Mouse (Mus musculus) G1E (cell line): ENCODE data around the gene Tbx22. TPM values are rescaled to one million over a fixed set of nuclear protein-coding genes. Genes with fewer than 3 reads are reported as not detected.

Source experiments
- ATAC-seq: 2 replicates; pipeline ENCODE4 v1.8.0; 2016; ENCODE audit warnings: mild to moderate bottlenecking; ENCODE audit not compliant: insufficient number of reproducible peaks, poor library complexity, low FRiP score, severe bottlenecking; ENCODE audit errors: extremely low read depth
- DNase-seq: peaks from one replicate; pipeline ENCODE4 v3.0.0; 2012; ENCODE audit warnings: low spot score
- H3K27me3 ChIP-seq: 2 replicates; pipeline ENCODE4 v1.6.1; 2012; ENCODE audit warnings: mild to moderate bottlenecking, low read length, inconsistent platforms; ENCODE audit not compliant: insufficient read depth
- H3K36me3 ChIP-seq: replicated peaks from 2 replicates; pipeline ENCODE3; 2012; ENCODE audit warnings: mild to moderate bottlenecking, inconsistent platforms
- H3K4me1 ChIP-seq: 2 replicates; pipeline ENCODE4 v1.6.1; 2012; ENCODE audit warnings: low read depth, low read length, inconsistent platforms, mixed read lengths; ENCODE audit not compliant: insufficient read depth
- H3K4me3 ChIP-seq: 2 replicates; pipeline ENCODE4 v1.5.1; 2012; ENCODE audit warnings: low read depth, mild to moderate bottlenecking, inconsistent platforms, low read length, moderate library complexity, mixed read lengths
- H3K9me3 ChIP-seq: replicated peaks from 2 replicates; pipeline ENCODE4 v1.6.1; 2012; ENCODE audit warnings: inconsistent platforms
- CTCF ChIP-seq: IDR thresholded peaks from 2 replicates; pipeline ENCODE4 v1.5.1; 2012; ENCODE audit warnings: low read depth, low read length, inconsistent platforms, mixed read lengths
- GATA1 ChIP-seq: IDR thresholded peaks from 2 replicates; pipeline ENCODE4 v1.6.1; 2012; ENCODE audit warnings: borderline replicate concordance, low read length, inconsistent platforms, mixed read lengths
- GATA2 ChIP-seq: IDR thresholded peaks from 2 replicates; pipeline ENCODE4 v1.6.1; 2012; ENCODE audit warnings: low read depth, low read length, inconsistent platforms, borderline replicate concordance
- POLR2AphosphoS5 ChIP-seq: IDR thresholded peaks from 2 replicates; pipeline ENCODE4 v1.6.1; 2012; ENCODE audit warnings: low read depth, low read length, inconsistent platforms; ENCODE audit not compliant: insufficient replicate concordance
- TAL1 ChIP-seq: conservative IDR thresholded peaks from 2 replicates; pipeline ENCODE4 v1.6.1; 2012; ENCODE audit warnings: low read depth, low read length, inconsistent platforms, mixed read lengths
- polyA plus RNA-seq: library from polyadenylated mRNA; stranded (reverse); fragments of >175 nt; gene quantifications from 2 replicates; pipeline ENCODE4 v1.2.3, GENCODE M21; 2012
- total RNA-seq, 2 experiments: library from RNA; stranded (forward) in 1 of 2; stranded (reverse) in 1 of 2; fragments of 200-1000 nt in 1 of 2; fragments of >200 nt in 1 of 2; fragmentation: Nextera tagmentation in 1 of 2; gene quantifications; 2 replicates each; pipeline ENCODE4 v1.2.3; 2014 to 2017

The Tbx22 gene
- total RNA-seq (2014; fragmentation: Nextera tagmentation) (not detected in 2 replicates), total RNA-seq (2017) (0.05 TPM in 1 of 2 replicates, not detected in the other), polyA plus RNA-seq (not detected in 2 replicates)

DNA sequence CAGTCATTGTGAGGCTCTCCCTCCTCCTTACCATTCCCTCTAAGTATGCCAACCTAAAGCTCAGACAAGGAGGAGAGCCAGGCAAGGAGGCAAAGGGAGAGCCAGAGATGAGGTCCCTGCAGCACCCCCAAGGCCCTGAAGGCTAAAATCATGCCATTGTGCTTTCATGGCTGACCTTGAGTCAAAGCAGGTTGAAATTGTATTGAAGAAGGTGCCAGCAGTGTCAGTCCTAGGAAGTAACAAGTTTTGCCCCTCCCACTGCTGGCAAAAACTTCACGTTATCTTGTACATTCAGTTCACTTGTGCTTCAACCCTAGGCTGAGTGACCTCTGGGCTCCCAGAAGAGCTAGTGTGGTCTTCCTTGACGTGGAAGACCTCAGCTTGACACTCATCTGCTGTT, at the start of gene Tbx22:
Tbx22 (plus strand) TSS at position 301 of the 400 bp plus-strand sequence.
- H3K9me3 ChIP-seq, result no peaks in the 10 kb centered on the region
- H3K4me3 ChIP-seq, result no peak within 1 kb of the TSS
- no peak for ATAC-seq
- no peak for DNase-seq
- H3K4me1 ChIP-seq, result no peaks in the 10 kb centered on the region
- no peaks in the 10 kb centered on the region for H3K27me3 ChIP-seq
- TF ChIP-seq CTCF (no peak), TAL1 (no peak), POLR2AphosphoS5 (no peak), GATA2 (no peak), GATA1 (no peak)
- H3K36me3 ChIP-seq, result no peaks in the 10 kb centered on the region

DNA sequence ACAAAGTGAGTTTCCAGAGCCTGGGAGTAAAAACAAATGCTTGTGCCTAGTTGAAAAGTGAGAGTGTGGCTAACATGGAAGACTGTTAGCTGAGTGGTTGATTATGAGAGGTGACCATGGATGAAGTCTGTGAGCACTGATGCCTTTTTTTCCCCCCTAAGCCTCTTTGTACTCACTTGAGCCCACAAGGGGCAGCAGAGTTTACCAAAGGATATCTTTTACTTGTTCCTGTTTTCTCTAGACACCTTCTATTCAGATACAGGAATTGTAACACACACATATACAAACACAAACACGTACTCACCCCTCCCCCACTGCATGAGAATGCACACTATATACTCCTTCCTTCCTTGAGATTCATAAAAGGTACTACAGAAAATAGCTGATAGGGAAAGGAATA, 913 bp downstream of the Tbx22 start:
- no peak for ATAC-seq
- H3K9me3 ChIP-seq, result no peaks in the 10 kb centered on the region
- no peaks in the 10 kb centered on the region for H3K36me3 ChIP-seq
- H3K27me3 ChIP-seq, result no peaks in the 10 kb centered on the region
- no peak for TF ChIP-seq CTCF
- no peak for TF ChIP-seq GATA2
- TF ChIP-seq GATA1, result no peak
- no peak for TF ChIP-seq POLR2AphosphoS5
- TF ChIP-seq TAL1, result no peak
- H3K4me1 ChIP-seq, result no peaks in the 10 kb centered on the region
- no peak overlapping the region for H3K4me3 ChIP-seq
- no peak for DNase-seq

DNA sequence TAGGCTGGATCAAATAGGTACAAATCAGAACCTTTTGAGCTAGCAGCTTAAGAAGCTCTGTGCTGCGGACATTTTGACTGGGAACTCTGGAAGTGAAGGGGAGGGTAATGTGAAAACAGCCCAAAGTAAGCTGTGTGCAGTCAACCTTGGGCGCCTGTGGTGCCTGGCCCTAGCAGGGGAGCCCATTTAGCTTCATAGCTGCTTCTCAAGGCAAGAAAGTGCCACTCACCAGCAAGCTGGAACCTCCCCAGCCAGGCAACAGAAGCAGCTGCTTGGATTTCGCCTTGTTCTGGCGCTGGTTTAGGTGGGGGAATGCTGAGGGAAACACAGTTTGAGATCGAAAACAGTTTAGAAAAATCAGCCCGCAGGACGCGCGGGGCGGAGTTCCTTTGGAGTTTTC, 11.4 kb downstream of the Tbx22 start:
- no peak for DNase-seq

DNA sequence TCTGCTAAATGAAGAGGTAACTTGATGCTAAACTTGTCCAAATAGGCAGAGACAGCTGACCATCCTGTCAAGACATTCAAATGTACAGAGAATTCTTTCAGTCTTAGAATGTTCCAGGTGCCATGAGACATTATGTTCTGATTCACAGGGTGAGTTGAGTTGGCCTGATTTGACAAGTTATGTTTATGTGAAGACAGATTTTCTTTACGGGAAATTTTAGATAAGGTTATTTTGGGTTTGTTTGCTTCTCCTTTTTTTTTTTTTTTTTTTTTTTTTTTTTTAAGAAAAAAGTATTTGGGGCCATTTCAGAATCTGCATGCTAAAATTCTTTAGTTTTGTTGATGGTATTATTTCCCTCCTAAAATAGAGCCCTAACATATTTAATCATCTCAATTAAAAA, 40.8 kb downstream of the Tbx22 start:
- TF ChIP-seq CTCF (no peak), TAL1 (no peak), POLR2AphosphoS5 (no peak), GATA1 (no peak), GATA2 (no peak)
- no peaks in the 10 kb centered on the region for H3K27me3 ChIP-seq
- H3K4me3 ChIP-seq, result no peak overlapping the region
- no peak for ATAC-seq
- no peak for DNase-seq
- no peaks in the 10 kb centered on the region for H3K36me3 ChIP-seq
- no peaks in the 10 kb centered on the region for H3K4me1 ChIP-seq
- H3K9me3 ChIP-seq, result no peaks in the 10 kb centered on the region

More for the DNA sequence above, 11.4 kb downstream of the Tbx22 start:
- Histone ChIP-seq H3K27me3 (no peaks in the 10 kb centered on the region), H3K9me3 (no peaks in the 10 kb centered on the region), H3K36me3 (no peaks in the 10 kb centered on the region), H3K4me3 (no peak overlapping the region), H3K4me1 (no peaks in the 10 kb centered on the region)
- TF ChIP-seq POLR2AphosphoS5 (no peak), GATA1 (no peak), TAL1 (no peak), CTCF (no peak), GATA2 (no peak)
- no peak for ATAC-seq

DNA sequence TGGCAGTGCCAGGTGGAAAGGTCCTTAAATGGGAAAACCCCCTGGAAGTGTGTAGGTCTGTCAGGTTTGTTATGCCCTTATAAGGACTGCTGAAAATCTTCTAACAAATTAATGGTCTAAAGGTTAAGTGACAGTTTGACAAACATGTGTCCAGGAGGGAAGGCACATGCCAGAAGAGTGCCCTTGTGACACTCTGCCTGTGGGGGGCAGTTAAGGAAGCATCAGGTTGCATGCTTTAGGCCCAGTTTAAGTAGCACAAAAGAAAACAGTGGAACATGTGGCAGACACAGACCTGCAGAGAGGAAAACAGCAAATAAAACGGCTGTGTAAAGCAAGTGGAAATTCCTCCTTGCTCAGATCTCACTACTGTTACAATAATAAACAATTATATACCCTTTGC, 55.8 kb downstream of the Tbx22 start:
- DNase-seq, result no peak
- Histone ChIP-seq H3K36me3 (no peaks in the 10 kb centered on the region), H3K27me3 (no peaks in the 10 kb centered on the region), H3K9me3 (no peaks in the 10 kb centered on the region), H3K4me1 (no peaks in the 10 kb centered on the region), H3K4me3 (no peak overlapping the region)
- TF ChIP-seq TAL1 (no peak), GATA2 (no peak), CTCF (no peak), GATA1 (no peak), POLR2AphosphoS5 (no peak)
- no peak for ATAC-seq

Other genes with a start within 250 kb of the Tbx22 start
- gene Tent5d, start 124.6 kb downstream of the Tbx22 start, total RNA-seq (2014; fragmentation: Nextera tagmentation), result 4.0 and 5.7 TPM in 2 replicates
- gene Tent5d, start 124.6 kb downstream of the Tbx22 start, total RNA-seq (2017), result 2.9 and 3.8 TPM in 2 replicates
- not detected in 2 replicates for gene Tent5d, start 124.6 kb downstream of the Tbx22 start, polyA plus RNA-seq
- gene 2610002M06Rik, start 148.4 kb downstream of the Tbx22 start, total RNA-seq (2014; fragmentation: Nextera tagmentation), result 24.0 and 25.1 TPM in 2 replicates
- gene 2610002M06Rik, start 148.4 kb downstream of the Tbx22 start, total RNA-seq (2017), result 28.2 and 30.2 TPM in 2 replicates
- 3.8 and 4.6 TPM in 2 replicates for gene 2610002M06Rik, start 148.4 kb downstream of the Tbx22 start, polyA plus RNA-seq